Mouse (Mus musculus) ES-Bruce4 (cell line): Measurements from ENCODE around the gene Arpc3. TPM values are rescaled to one million over a fixed set of nuclear protein-coding genes. Genes with fewer than 3 reads are reported as not detected.

Experiments used
- H3K27ac ChIP-seq: 2 replicates; pipeline ENCODE4 v1.5.1; 2012; ENCODE audit warnings: low read length, inconsistent platforms; ENCODE audit not compliant: insufficient read depth
- H3K27me3 ChIP-seq: 2 replicates; pipeline ENCODE4 v1.6.1; 2012; ENCODE audit warnings: mild to moderate bottlenecking, low read length, inconsistent platforms; ENCODE audit not compliant: control insufficient read depth, poor library complexity, insufficient read depth, severe bottlenecking
- H3K36me3 ChIP-seq: 2 replicates; pipeline ENCODE4 v1.6.1; 2012; ENCODE audit warnings: inconsistent platforms, mild to moderate bottlenecking, low read length, moderate library complexity; ENCODE audit not compliant: control insufficient read depth, poor library complexity, insufficient read depth, severe bottlenecking
- H3K4me1 ChIP-seq: one replicate; pipeline ENCODE4 v1.8.1; 2011; ENCODE audit warnings: low read length; ENCODE audit not compliant: control insufficient read depth, insufficient read depth
- H3K4me3 ChIP-seq: 2 replicates; pipeline ENCODE4 v1.5.1; 2011; ENCODE audit warnings: low read depth, mild to moderate bottlenecking, low read length
- H3K9ac ChIP-seq: 2 replicates; pipeline ENCODE4 v1.6.1; 2012; ENCODE audit warnings: low read depth, mild to moderate bottlenecking, inconsistent platforms; ENCODE audit not compliant: poor library complexity, severe bottlenecking
- H3K9me3 ChIP-seq: replicated peaks from 2 replicates; pipeline ENCODE4 v1.6.1; 2012; ENCODE audit warnings: mild to moderate bottlenecking, low read length, inconsistent platforms; ENCODE audit not compliant: control insufficient read depth, poor library complexity, insufficient read depth, severe bottlenecking
- CTCF ChIP-seq: IDR thresholded peaks from one replicate; pipeline ENCODE4 v1.8.1; 2011; ENCODE audit warnings: low read depth, low read length
- EP300 ChIP-seq: IDR thresholded peaks from 2 replicates; pipeline ENCODE4 v1.6.1; 2011; ENCODE audit warnings: low read depth, low read length; ENCODE audit not compliant: insufficient read depth
- POLR2A ChIP-seq: IDR thresholded peaks from one replicate; pipeline ENCODE4 v1.8.1; 2011; ENCODE audit warnings: low read length; ENCODE audit not compliant: insufficient read depth
- polyA plus RNA-seq: library from polyadenylated mRNA; stranded (reverse); fragments of >200 nt; gene quantifications from 2 replicates; pipeline ENCODE4 v1.2.4, GENCODE M21; 2011; ENCODE audit warnings: low read depth; ENCODE audit not compliant: missing spikeins, insufficient read depth, insufficient read length

Arpc3 gene
- polyA plus RNA-seq, 1 experiment = 289 TPM

DNA sequence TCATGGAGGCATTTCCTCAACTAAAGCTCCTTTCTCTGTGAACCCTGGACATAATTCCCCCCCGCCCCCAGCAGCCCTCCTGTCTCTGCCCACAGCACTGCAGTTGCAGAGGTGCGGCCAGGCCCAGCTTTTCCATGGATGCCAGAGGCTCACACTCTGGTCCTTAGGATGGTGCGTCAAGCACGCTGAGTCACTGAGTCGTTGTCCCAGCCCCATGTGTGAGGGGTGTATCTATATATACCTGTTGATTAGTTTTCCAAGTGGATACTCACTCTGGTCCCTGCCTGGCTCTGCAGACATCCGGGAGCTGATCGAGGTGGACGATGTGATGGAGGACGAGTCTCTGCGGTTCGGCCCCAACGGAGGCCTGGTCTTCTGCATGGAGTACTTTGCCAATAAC, 13.5 kb upstream of the Arpc3 start:
- Histone ChIP-seq H3K9me3 (no peaks in the 10 kb centered on the region), H3K27ac (no peak overlapping the region), H3K36me3 (peaks cover 30% of the 10 kb centered on the region), H3K27me3 (no peaks in the 10 kb centered on the region), H3K9ac (no peak overlapping the region), H3K4me1 (no peaks in the 10 kb centered on the region), H3K4me3 (no peak overlapping the region)
- no peak for TF ChIP-seq EP300
- no peak for TF ChIP-seq POLR2A
- no peak for TF ChIP-seq CTCF

DNA sequence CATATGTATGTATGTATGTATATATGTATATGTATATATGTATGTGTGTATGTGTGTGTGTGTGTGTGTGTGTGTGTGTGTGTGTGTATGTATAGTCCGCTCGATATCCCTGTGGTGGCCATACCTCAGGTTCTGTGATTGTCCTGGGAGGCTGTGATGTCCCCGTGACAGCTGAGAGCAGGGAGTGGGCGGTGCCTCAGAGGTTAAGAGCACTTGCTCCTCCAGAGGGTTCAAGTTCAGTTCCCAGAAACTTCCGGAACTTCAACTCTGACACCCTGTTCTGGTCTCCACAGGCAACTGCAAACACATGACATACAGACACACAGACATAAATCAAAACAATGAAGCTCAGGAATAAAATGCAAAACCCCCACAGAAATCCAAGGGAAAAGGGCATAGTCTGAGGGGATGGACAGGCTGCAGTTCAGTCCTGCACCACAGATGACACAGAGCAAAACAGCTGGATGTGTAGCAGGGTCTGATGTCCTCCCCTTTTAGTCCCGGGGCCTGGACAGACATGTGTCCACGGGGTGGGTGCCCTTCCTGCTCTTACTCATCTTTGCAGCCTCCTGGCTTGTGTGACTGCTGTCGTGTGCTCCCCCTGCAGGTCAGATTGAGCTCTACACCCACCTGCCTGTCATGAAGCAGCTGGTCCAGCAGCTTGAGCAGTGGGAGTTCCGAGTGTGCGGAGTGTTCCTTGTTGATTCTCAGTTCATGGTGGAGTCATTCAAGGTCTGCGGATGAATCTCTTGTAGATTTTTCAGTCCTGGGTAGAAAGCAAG, 12.1 kb upstream of the Arpc3 start:
- TF ChIP-seq POLR2A (no peak), EP300 (no peak), CTCF (peak; percentile 98)
- H3K9me3 ChIP-seq = no peaks in the 10 kb centered on the region

DNA sequence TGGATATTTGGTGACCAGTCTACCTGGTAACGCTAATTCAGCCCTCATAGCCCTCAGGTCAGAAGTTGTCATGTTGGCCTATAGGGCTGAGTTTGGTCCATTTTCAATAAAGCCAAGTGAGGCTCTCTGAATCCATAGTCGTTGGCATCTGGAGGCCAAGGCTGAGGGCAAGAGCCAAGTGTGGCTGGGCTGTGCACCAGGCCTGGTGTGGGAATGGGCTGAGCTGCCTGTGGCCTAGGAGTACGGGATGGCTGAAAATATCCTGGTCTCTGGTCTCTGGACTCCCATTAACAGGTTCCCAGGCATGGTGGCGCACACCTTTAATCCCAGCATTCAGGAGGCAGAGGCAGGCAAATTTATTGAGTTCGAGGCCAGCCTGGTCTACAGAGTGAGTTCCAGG, 1.7 kb upstream of the Arpc3 start:
- Histone ChIP-seq H3K27me3 (no peaks in the 10 kb centered on the region), H3K36me3 (no peaks in the 10 kb centered on the region), H3K4me3 (no peak overlapping the region), H3K4me1 (no peaks in the 10 kb centered on the region), H3K9me3 (no peaks in the 10 kb centered on the region), H3K27ac (no peak overlapping the region), H3K9ac (no peak overlapping the region)
- TF ChIP-seq EP300 (no peak), CTCF (no peak), POLR2A (no peak)

More for the DNA sequence above, 12.1 kb upstream of the Arpc3 start:
- Histone ChIP-seq H3K36me3 (peaks cover 27% of the 10 kb centered on the region), H3K4me1 (no peaks in the 10 kb centered on the region), H3K27me3 (no peaks in the 10 kb centered on the region), H3K27ac (no peak overlapping the region), H3K9ac (no peak overlapping the region), H3K4me3 (no peak overlapping the region)

DNA sequence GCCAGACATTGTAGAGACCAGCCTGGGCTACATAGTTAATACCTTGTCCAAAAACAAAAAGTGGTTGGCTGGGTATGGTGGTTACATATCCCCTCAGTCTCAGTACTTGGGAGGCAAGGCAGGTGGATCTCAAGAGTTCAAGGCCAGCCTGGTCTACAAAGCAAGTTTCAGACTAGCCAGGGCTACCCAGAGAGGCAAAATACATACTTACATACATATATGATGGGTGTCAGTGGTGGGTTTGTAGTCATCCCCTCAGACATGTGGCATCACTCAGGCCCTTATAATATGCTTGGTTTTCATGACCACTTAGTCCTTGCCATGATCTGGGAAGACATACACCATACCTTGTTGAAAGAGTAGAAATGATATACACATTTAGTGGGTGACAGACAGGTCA, 1.0 kb upstream of the Arpc3 start:
- H3K4me1 ChIP-seq = no peaks in the 10 kb centered on the region
- no peak for TF ChIP-seq EP300
- no peak for TF ChIP-seq CTCF
- no peak for TF ChIP-seq POLR2A
- H3K27me3 ChIP-seq = no peaks in the 10 kb centered on the region
- no peak overlapping the region for H3K9ac ChIP-seq
- H3K36me3 ChIP-seq = no peaks in the 10 kb centered on the region
- H3K4me3 ChIP-seq = no peak overlapping the region
- no peak overlapping the region for H3K27ac ChIP-seq
- no peaks in the 10 kb centered on the region for H3K9me3 ChIP-seq

DNA sequence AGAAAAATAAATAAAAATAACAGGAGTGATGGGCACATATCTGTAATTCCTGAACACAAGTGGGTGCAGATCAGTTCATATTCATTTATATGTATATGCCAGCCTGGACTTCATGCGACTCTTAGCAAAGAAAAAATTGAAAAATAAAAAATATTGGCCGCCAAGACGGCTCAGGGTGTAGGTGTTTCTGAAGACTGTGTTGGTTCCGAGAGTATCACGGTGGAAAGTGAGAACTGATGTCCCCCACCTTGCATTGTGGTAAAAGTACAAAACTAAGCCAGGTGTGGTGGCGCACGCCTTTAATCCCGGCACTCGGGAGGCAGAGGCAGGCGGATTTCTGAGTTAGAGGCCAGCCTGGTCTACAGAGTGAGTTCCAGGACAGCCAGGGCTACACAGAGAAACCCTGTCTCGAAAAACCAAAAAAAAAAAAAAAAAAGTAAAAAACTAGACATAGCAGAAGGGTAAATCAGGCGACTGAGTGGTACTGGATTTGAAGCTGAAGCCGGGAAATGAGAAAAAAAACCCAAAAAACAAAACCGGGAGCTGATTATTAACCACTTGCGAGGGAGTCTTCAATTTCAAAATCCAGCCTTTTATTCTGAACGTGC, 396 bp upstream of the Arpc3 start:
- no peaks in the 10 kb centered on the region for H3K9me3 ChIP-seq
- H3K27me3 ChIP-seq = no peaks in the 10 kb centered on the region
- no peaks in the 10 kb centered on the region for H3K4me1 ChIP-seq
- H3K36me3 ChIP-seq = no peaks in the 10 kb centered on the region
- no peak overlapping the region for H3K9ac ChIP-seq
- H3K4me3 ChIP-seq = no peak overlapping the region
- no peak overlapping the region for H3K27ac ChIP-seq
- no peak for TF ChIP-seq EP300
- TF ChIP-seq CTCF = no peak
- no peak for TF ChIP-seq POLR2A

DNA sequence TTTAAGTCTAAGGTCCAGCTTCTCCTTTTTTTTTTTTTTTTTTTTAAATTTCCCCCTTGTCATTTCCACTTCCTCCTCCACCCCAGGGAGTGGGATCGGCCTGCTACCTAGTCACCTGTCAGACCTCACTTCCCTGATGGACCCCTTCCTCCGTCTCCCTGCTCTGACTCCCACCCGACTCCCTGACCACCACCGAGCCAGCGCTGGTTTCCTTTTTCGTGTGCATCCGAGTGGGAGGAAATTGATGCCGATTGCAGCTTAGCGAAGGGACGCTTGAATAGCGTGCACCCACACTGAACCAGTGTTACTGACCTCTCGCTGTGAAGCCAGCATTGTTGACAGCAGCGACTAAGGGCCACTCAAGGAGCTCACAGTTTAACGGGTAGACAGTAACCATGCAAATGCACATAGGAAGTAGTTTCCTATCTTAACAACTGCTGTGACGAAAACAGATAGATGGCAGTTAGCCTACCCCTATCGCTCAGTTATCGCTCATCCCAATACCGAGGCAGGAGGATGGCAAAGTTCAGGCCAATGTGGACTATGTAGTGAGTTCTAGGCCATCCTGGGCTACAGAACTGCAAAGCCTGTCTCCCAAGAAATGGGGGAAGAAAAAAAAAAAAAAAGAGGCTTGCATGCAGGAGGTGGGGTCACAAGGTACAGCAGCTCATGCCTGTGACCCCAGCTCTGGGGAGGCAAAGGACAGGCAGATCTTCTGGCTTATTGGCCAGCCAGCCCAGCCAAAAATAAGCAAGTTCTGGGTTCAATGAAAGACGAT, 738 bp downstream of the Arpc3 start:
- H3K9ac ChIP-seq = peak overlapping the region; percentile 71
- no peak overlapping the region for H3K27ac ChIP-seq

More for the DNA sequence above, 738 bp downstream of the Arpc3 start:
- no peaks in the 10 kb centered on the region for H3K27me3 ChIP-seq
- no peaks in the 10 kb centered on the region for H3K36me3 ChIP-seq
- H3K4me1 ChIP-seq = no peaks in the 10 kb centered on the region
- TF ChIP-seq POLR2A = no peak
- H3K9me3 ChIP-seq = no peaks in the 10 kb centered on the region
- H3K4me3 ChIP-seq = peak overlapping the region; percentile 86
